Mouse (Mus musculus) C2C12 (cell line): ENCODE measurements around the gene Uts2r. TPM values are rescaled to one million over a fixed set of nuclear protein-coding genes. Genes with fewer than 3 reads are reported as not detected.

Source experiments
- H3K27me3 ChIP-seq: one replicate; pipeline ENCODE4 v1.6.1; 2011; ENCODE audit not compliant: control insufficient read depth, insufficient read depth, insufficient read length
- H3K36me3 ChIP-seq: one replicate; pipeline ENCODE4 v1.6.1; 2011; ENCODE audit not compliant: control insufficient read depth, insufficient read depth
- H3K4me3 ChIP-seq: one replicate; pipeline ENCODE4 v1.5.1; 2011; ENCODE audit warnings: mild to moderate bottlenecking, control low read depth; ENCODE audit not compliant: poor library complexity, insufficient read depth, severe bottlenecking
- H3K79me2 ChIP-seq: one replicate; pipeline ENCODE4 v1.6.1; 2011; ENCODE audit not compliant: control insufficient read depth, insufficient read depth
- H3K79me3 ChIP-seq: one replicate; pipeline ENCODE4 v1.6.1; 2011; ENCODE audit warnings: low read depth, control low read depth
- H3ac ChIP-seq: one replicate; pipeline ENCODE3; 2011; ENCODE audit warnings: low read depth; ENCODE audit not compliant: control insufficient read depth, insufficient read length
- CEBPB ChIP-seq: IDR thresholded peaks from one replicate; pipeline ENCODE4 v1.6.1; 2011; ENCODE audit warnings: low read depth, mild to moderate bottlenecking, control low read depth, moderate library complexity
- CTCF ChIP-seq: IDR thresholded peaks from one replicate; pipeline ENCODE4 v1.5.1; 2011; ENCODE audit not compliant: control insufficient read depth, insufficient read depth, insufficient read length
- FOSL1 ChIP-seq: IDR thresholded peaks from one replicate; pipeline ENCODE4 v1.8.0; 2011; ENCODE audit warnings: mild to moderate bottlenecking, low read length; ENCODE audit not compliant: poor library complexity, insufficient read depth, severe bottlenecking
- MAX ChIP-seq: IDR thresholded peaks from one replicate; pipeline ENCODE4 v1.6.1; 2011; ENCODE audit warnings: mild to moderate bottlenecking, control low read depth
- MYOD1 ChIP-seq: IDR thresholded peaks from one replicate; pipeline ENCODE4 v1.6.1; 2011; ENCODE audit warnings: low read depth; ENCODE audit not compliant: control insufficient read depth, insufficient read length
- MYOG ChIP-seq: IDR thresholded peaks from one replicate; pipeline ENCODE4 v1.6.1; 2011; ENCODE audit not compliant: control insufficient read depth, insufficient read length; ENCODE audit errors: extremely low read depth
- USF1 ChIP-seq: IDR thresholded peaks from one replicate; pipeline ENCODE4 v1.6.1; 2011; ENCODE audit warnings: low read depth, mild to moderate bottlenecking, control low read depth, moderate library complexity
- long read RNA-seq, 2 experiments: library from polyadenylated mRNA; unstranded; transcript quantifications; one replicate each; pipeline ENCODE4 v2.0.0; 2019 to 2020
- polyA plus RNA-seq: library from polyadenylated mRNA; unstranded; fragments of >200 nt; fragmentation: generic; extraction: Trizol; gene quantifications from one replicate; pipeline ENCODE4 v1.2.1, GENCODE M21; 2012; ENCODE audit warnings: missing spikeins

Gene Uts2r
- polyA plus RNA-seq: not detected
- long read RNA-seq, experiment 1: 0 reads
- long read RNA-seq, experiment 2: 0 reads

- Histone ChIP-seq H3K27me3 (peaks cover 50% of the 10 kb centered on the region), H3K4me3 (no peak within 1 kb of the TSS), H3K79me2 (no peaks in the 10 kb centered on the region), H3K36me3 (no peaks in the 10 kb centered on the region), H3K79me3 (no peaks in the 10 kb centered on the region), H3ac (no peak within 1 kb of the TSS)
- TF ChIP-seq FOSL1: no peak
- TF ChIP-seq CEBPB: no peak
- TF ChIP-seq MAX: no peak
- TF ChIP-seq MYOG: no peak
Measured at GRCm38 (mm10) chr11:121159971-121160370, at the start of gene Uts2r. Gene Uts2r (plus strand): TSS chr11:121160271.

GRCm38 (mm10) chr11:121111051-121111450 lies 49.0 kb upstream of the Uts2r start:
- no peak overlapping the region for H3ac ChIP-seq

GRCm38 (mm10) chr11:121111601-121112000 lies 48.5 kb upstream of the Uts2r start:
- Histone ChIP-seq H3K4me3 (no peak overlapping the region), H3ac (no peak overlapping the region), H3K79me2 (no peaks in the 10 kb centered on the region), H3K27me3 (no peaks in the 10 kb centered on the region), H3K79me3 (no peaks in the 10 kb centered on the region), H3K36me3 (no peaks in the 10 kb centered on the region)
- TF ChIP-seq FOSL1: no peak
- no peak for TF ChIP-seq USF1
- no peak for TF ChIP-seq MAX
- no peak for TF ChIP-seq CEBPB
- TF ChIP-seq MYOG: no peak
- TF ChIP-seq MYOD1: no peak
- TF ChIP-seq CTCF: no peak

More at GRCm38 (mm10) chr11:121111051-121111450, 49.0 kb upstream of the Uts2r start:
- no peak for TF ChIP-seq FOSL1
- no peak for TF ChIP-seq MYOG
- no peak for TF ChIP-seq USF1
- no peak overlapping the region for H3K4me3 ChIP-seq
- no peaks in the 10 kb centered on the region for H3K79me3 ChIP-seq
- no peaks in the 10 kb centered on the region for H3K79me2 ChIP-seq
- H3K27me3 ChIP-seq: no peaks in the 10 kb centered on the region
- H3K36me3 ChIP-seq: no peaks in the 10 kb centered on the region

- TF ChIP-seq USF1 (no peak), CEBPB (peak; percentile 7)
- Histone ChIP-seq H3K27me3 (no peaks in the 10 kb centered on the region), H3K4me3 (no peak overlapping the region), H3K36me3 (no peaks in the 10 kb centered on the region), H3K79me3 (no peaks in the 10 kb centered on the region), H3K79me2 (no peaks in the 10 kb centered on the region), H3ac (no peak overlapping the region)
Measured at GRCm38 (mm10) chr11:121112091-121112775, 47.8 kb upstream of the Uts2r start.

- no peak for TF ChIP-seq CEBPB
- no peak for TF ChIP-seq MAX
- no peak for TF ChIP-seq FOSL1
- TF ChIP-seq MYOD1: no peak
- no peak for TF ChIP-seq USF1
- no peak for TF ChIP-seq MYOG
- no peak for TF ChIP-seq CTCF
- no peaks in the 10 kb centered on the region for H3K79me2 ChIP-seq
- no peak overlapping the region for H3K4me3 ChIP-seq
- no peak overlapping the region for H3ac ChIP-seq
- H3K79me3 ChIP-seq: no peaks in the 10 kb centered on the region
- no peaks in the 10 kb centered on the region for H3K27me3 ChIP-seq
- no peaks in the 10 kb centered on the region for H3K36me3 ChIP-seq
Measured at GRCm38 (mm10) chr11:121118106-121118505, 42.0 kb upstream of the Uts2r start.

- no peak for TF ChIP-seq CTCF
- no peak for TF ChIP-seq FOSL1
- no peak for TF ChIP-seq MYOD1
- TF ChIP-seq CEBPB: no peak
- no peak for TF ChIP-seq MYOG
- no peak for TF ChIP-seq USF1
- TF ChIP-seq MAX: no peak
- Histone ChIP-seq H3ac (no peak within 1 kb of the TSS), H3K79me3 (no peaks in the 10 kb centered on the region), H3K79me2 (no peaks in the 10 kb centered on the region), H3K27me3 (no peaks in the 10 kb centered on the region), H3K4me3 (no peak within 1 kb of the TSS), H3K36me3 (no peaks in the 10 kb centered on the region)
Measured at GRCm38 (mm10) chr11:121118577-121118976, 41.5 kb upstream of the Uts2r start, which contains the start of gene Tex19.2. Gene Tex19.2 (minus strand): TSS chr11:121118677.
